Mouse (Mus musculus) MEL (cell line): ENCODE data around the gene Inpp5b. TPM values are rescaled to one million over a fixed set of nuclear protein-coding genes. Genes with fewer than 3 reads are reported as not detected.

ENCODE experiments used
- DNase-seq: peaks from one replicate; pipeline ENCODE4 v3.0.0; 2011; ENCODE audit warnings: low read depth, low spot score
- H3K27ac ChIP-seq: 2 replicates; pipeline ENCODE4 v1.5.1; 2012; ENCODE audit warnings: low read depth, mild to moderate bottlenecking, control low read depth, low read length, moderate library complexity; ENCODE audit not compliant: control insufficient read depth
- H3K27me3 ChIP-seq, 2 experiments: fragments of 150-350 bp in 1 of 2; sonication (generic) in 1 of 2; 2 replicates each; pipeline ENCODE4 v1.6.1; 2012; ENCODE audit warnings: low read length in 2 of 2, mild to moderate bottlenecking in 2 of 2, improper control_type of control experiment in 1 of 2, moderate library complexity in 1 of 2; ENCODE audit not compliant: insufficient read depth in 2 of 2, control insufficient read depth in 1 of 2
- H3K36me3 ChIP-seq, 2 experiments: 2 replicates each; pipeline ENCODE4 v1.6.1; 2012 to 2014; ENCODE audit warnings: low read length in 2 of 2, improper control_type of control experiment in 1 of 2, inconsistent platforms in 1 of 2, mild to moderate bottlenecking in 1 of 2; ENCODE audit not compliant: insufficient read depth in 2 of 2, control insufficient read depth in 1 of 2
- H3K4me1 ChIP-seq, 2 experiments: fragments of 150-350 bp in 1 of 2; sonication (generic) in 1 of 2; 2 replicates each; pipeline ENCODE4 v1.6.1; 2012; ENCODE audit warnings: low read length in 2 of 2, improper control_type of control experiment in 1 of 2, mild to moderate bottlenecking in 1 of 2; ENCODE audit not compliant: insufficient read depth in 2 of 2, control insufficient read depth in 1 of 2
- H3K4me3 ChIP-seq, 2 experiments: fragments of 150-350 bp in 1 of 2; sonication (generic) in 1 of 2; 2 replicates each; pipeline ENCODE4 v1.5.1; 2012; ENCODE audit warnings: low read depth in 2 of 2, low read length in 2 of 2, mild to moderate bottlenecking in 2 of 2, moderate library complexity in 2 of 2, control low read depth in 1 of 2, improper control_type of control experiment in 1 of 2; ENCODE audit not compliant: control insufficient read depth in 1 of 2, insufficient read depth in 1 of 2
- H3K79me2 ChIP-seq: 2 replicates; pipeline ENCODE4 v1.6.1; 2012; ENCODE audit warnings: mild to moderate bottlenecking, low read length, moderate library complexity; ENCODE audit not compliant: control insufficient read depth, poor library complexity, insufficient read depth
- H3K9ac ChIP-seq: 2 replicates; pipeline ENCODE4 v1.6.1; 2012; ENCODE audit warnings: low read depth, mild to moderate bottlenecking, control low read depth, low read length, moderate library complexity; ENCODE audit not compliant: control insufficient read depth, poor library complexity, severe bottlenecking
- H3K9me3 ChIP-seq: fragments of 150-350 bp; sonication (generic); replicated peaks from 2 replicates; pipeline ENCODE4 v1.6.1; 2012; ENCODE audit warnings: mild to moderate bottlenecking, low read length, improper control_type of control experiment, moderate library complexity; ENCODE audit not compliant: insufficient read depth
- BHLHE40 ChIP-seq: IDR thresholded peaks from 2 replicates; pipeline ENCODE4 v1.6.1; 2012; ENCODE audit warnings: low read depth, mild to moderate bottlenecking, inconsistent platforms, low read length, improper control_type of control experiment, borderline replicate concordance
- CHD1 ChIP-seq: IDR thresholded peaks from 2 replicates; pipeline ENCODE4 v1.6.1; 2012; ENCODE audit warnings: low read depth, mild to moderate bottlenecking, inconsistent platforms, low read length, improper control_type of control experiment
- CHD2 ChIP-seq: IDR thresholded peaks from 2 replicates; pipeline ENCODE4 v1.6.1; 2011; ENCODE audit warnings: low read length, improper control_type of control experiment
- E2F4 ChIP-seq: IDR thresholded peaks from 2 replicates; pipeline ENCODE4 v1.6.1; 2011; ENCODE audit warnings: low read depth, low read length, improper control_type of control experiment, borderline replicate concordance
- ELF1 ChIP-seq: IDR thresholded peaks from 2 replicates; pipeline ENCODE4 v1.6.1; 2014; ENCODE audit warnings: low read depth, mild to moderate bottlenecking, inconsistent platforms, low read length, improper control_type of control experiment, moderate library complexity
- EP300 ChIP-seq, 2 experiments: IDR thresholded peaks; 2 replicates each; pipeline ENCODE4 v1.6.1; 2011; ENCODE audit warnings: improper control_type of control experiment in 2 of 2, low read length in 2 of 2, low read depth in 1 of 2, mild to moderate bottlenecking in 1 of 2
- HCFC1 ChIP-seq: IDR thresholded peaks from 2 replicates; pipeline ENCODE4 v1.6.1; 2012; ENCODE audit warnings: low read depth, mild to moderate bottlenecking, inconsistent platforms, low read length, improper control_type of control experiment, moderate library complexity
- JUND ChIP-seq: IDR thresholded peaks from 2 replicates; pipeline ENCODE4 v1.6.1; 2011; ENCODE audit warnings: low read depth, mild to moderate bottlenecking, improper control_type of control experiment, low read length
- KAT2A ChIP-seq: conservative IDR thresholded peaks from 2 replicates; pipeline ENCODE4 v1.6.1; 2012; ENCODE audit warnings: low read depth, low read length, improper control_type of control experiment, inconsistent platforms
- MAX ChIP-seq: IDR thresholded peaks from 2 replicates; pipeline ENCODE4 v1.6.1; 2011; ENCODE audit warnings: low read length, improper control_type of control experiment
- MAZ ChIP-seq: IDR thresholded peaks from 2 replicates; pipeline ENCODE4 v1.6.1; 2012; ENCODE audit warnings: low read depth, mild to moderate bottlenecking, inconsistent platforms, low read length, improper control_type of control experiment
- MEF2A ChIP-seq: IDR thresholded peaks from 2 replicates; pipeline ENCODE4 v1.6.1; 2014; ENCODE audit warnings: low read depth, mild to moderate bottlenecking, inconsistent platforms, low read length, improper control_type of control experiment; ENCODE audit not compliant: poor library complexity, insufficient replicate concordance, severe bottlenecking; ENCODE audit errors: extremely low read depth
- MXI1 ChIP-seq: IDR thresholded peaks from 2 replicates; pipeline ENCODE4 v1.6.1; 2011; ENCODE audit warnings: mild to moderate bottlenecking, low read depth, low read length, improper control_type of control experiment
- MYC ChIP-seq: IDR thresholded peaks from 2 replicates; pipeline ENCODE4 v1.6.1; 2011; ENCODE audit warnings: low read depth, mild to moderate bottlenecking, low read length, improper control_type of control experiment, moderate library complexity
- NELFE ChIP-seq: IDR thresholded peaks from 2 replicates; pipeline ENCODE4 v1.6.1; 2011; ENCODE audit warnings: low read depth, low read length, improper control_type of control experiment
- POLR2A ChIP-seq, 2 experiments: IDR thresholded peaks; 2 replicates each; pipeline ENCODE4 v1.6.1; 2011 to 2012; ENCODE audit warnings: low read length in 2 of 2, mild to moderate bottlenecking in 2 of 2, control low read depth in 1 of 2, improper control_type of control experiment in 1 of 2, low read depth in 1 of 2, moderate library complexity in 1 of 2; ENCODE audit not compliant: control insufficient read depth in 1 of 2, insufficient read depth in 1 of 2, poor library complexity in 1 of 2
- POLR2AphosphoS5 ChIP-seq: IDR thresholded peaks from 2 replicates; pipeline ENCODE4 v1.6.1; 2012; ENCODE audit warnings: low read depth, borderline replicate concordance, mild to moderate bottlenecking, inconsistent platforms, low read length, moderate library complexity, mixed read lengths
- RCOR1 ChIP-seq: IDR thresholded peaks from 2 replicates; pipeline ENCODE4 v1.6.1; 2012; ENCODE audit warnings: low read depth, mild to moderate bottlenecking, inconsistent platforms, low read length, improper control_type of control experiment
- SMC3 ChIP-seq: IDR thresholded peaks from 2 replicates; pipeline ENCODE4 v1.6.1; 2011; ENCODE audit warnings: low read depth, low read length, improper control_type of control experiment
- TCF12 ChIP-seq: IDR thresholded peaks from 2 replicates; pipeline ENCODE4 v1.6.1; 2014; ENCODE audit warnings: low read depth, mild to moderate bottlenecking, inconsistent platforms, low read length, improper control_type of control experiment, moderate library complexity
- USF2 ChIP-seq, 2 experiments: IDR thresholded peaks; 2 replicates each; pipeline ENCODE4 v1.6.1; 2011 to 2012; ENCODE audit warnings: improper control_type of control experiment in 2 of 2, low read length in 2 of 2, borderline replicate concordance in 1 of 2, inconsistent platforms in 1 of 2, low read depth in 1 of 2, mild to moderate bottlenecking in 1 of 2; ENCODE audit not compliant: insufficient read depth in 1 of 2
- ZC3H11A ChIP-seq: IDR thresholded peaks from 2 replicates; pipeline ENCODE4 v1.6.1; 2012; ENCODE audit warnings: low read depth, mild to moderate bottlenecking, inconsistent platforms, low read length, improper control_type of control experiment
- ZMIZ1 ChIP-seq: IDR thresholded peaks from 2 replicates; pipeline ENCODE4 v1.6.1; 2012; ENCODE audit warnings: low read depth, mild to moderate bottlenecking, inconsistent platforms, low read length, improper control_type of control experiment, moderate library complexity
- polyA plus RNA-seq, 2 experiments: library from polyadenylated mRNA; stranded (reverse) in 1 of 2; unstranded in 1 of 2; fragments of >175 nt in 1 of 2; fragments of >200 nt in 1 of 2; gene quantifications; 2 replicates each; pipeline versions ENCODE4 v1.2.1 to v1.2.4; 2012; ENCODE audit warnings: low replicate concordance in 2 of 2, low read depth in 1 of 2; ENCODE audit not compliant: insufficient read length in 2 of 2, insufficient read depth in 1 of 2, missing spikeins in 1 of 2
- total RNA-seq: library from RNA; depleted of rRNA; stranded (reverse); fragments of 300-350 nt; gene quantifications from 2 replicates; pipeline ENCODE4 v1.2.3, GENCODE M21; 2012

Inpp5b gene
- total and polyA plus RNA-seq, 3 experiments = 28.6 to 52.5 TPM; not detected in 1

DNA sequence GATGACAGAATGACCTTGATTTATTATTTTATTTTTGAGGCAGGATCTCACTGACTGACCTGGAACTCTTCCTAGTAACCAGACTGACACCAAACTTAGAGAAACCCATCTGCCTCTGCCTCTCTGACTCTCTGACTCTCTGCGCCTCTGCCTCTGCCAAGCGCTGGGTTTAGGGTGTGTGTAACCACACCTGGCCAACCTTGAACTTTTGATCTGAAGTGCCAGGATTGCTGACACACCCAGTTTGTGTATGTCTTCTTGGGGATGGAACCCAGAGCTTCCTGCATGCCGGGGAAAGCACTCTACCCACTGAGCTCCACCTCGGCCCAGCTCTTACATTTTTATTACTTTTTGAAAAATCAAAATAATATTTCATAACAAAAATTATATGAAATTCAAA, 77.2 kb downstream of the Inpp5b start:
- TF ChIP-seq MXI1 = no peak
- TF ChIP-seq POLR2AphosphoS5 = no peak
- TF ChIP-seq CHD1 = no peak
- TF ChIP-seq TCF12 = no peak
- no peak for TF ChIP-seq CHD2
- TF ChIP-seq MAX = no peak
- TF ChIP-seq NELFE = no peak
- TF ChIP-seq MEF2A = no peak
- no peak for TF ChIP-seq BHLHE40
- no peak for DNase-seq
- H3K4me3 ChIP-seq = no peak overlapping the region
- H3K9me3 ChIP-seq = no peaks in the 10 kb centered on the region
- H3K36me3 ChIP-seq = peaks cover 2 to 4% of the 10 kb centered on the region in 2 experiments
- no peaks in the 10 kb centered on the region for H3K27me3 ChIP-seq
- no peak overlapping the region for H3K9ac ChIP-seq
- H3K27ac ChIP-seq = no peak overlapping the region
- H3K4me1 ChIP-seq = peaks cover 0 to 3% of the 10 kb centered on the region in 2 experiments; a peak in 1 of 4 replicates
- peaks cover 24% of the 10 kb centered on the region for H3K79me2 ChIP-seq

DNA sequence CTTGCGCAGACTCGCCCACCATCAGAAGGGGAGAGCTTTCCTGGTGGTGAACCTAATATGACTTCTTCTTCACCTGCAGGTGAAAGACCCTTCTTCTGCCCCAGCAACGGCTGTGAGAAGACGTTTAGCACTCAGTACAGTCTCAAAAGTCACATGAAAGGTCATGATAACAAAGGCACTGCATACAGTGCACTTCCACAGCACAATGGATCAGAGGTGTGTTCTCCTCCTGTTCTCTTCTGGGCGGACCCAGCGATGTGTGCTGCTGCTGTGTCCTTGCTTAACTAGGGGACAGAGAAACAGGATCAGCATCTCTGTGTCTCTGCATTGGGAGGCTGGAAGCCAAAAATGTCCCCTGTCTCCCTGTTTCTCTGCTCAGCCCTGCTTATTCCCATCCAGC, 83.3 kb downstream of the Inpp5b start:
- Histone ChIP-seq H3K4me3 (no peak overlapping the region), H3K9ac (no peak overlapping the region), H3K27me3 (no peaks in the 10 kb centered on the region), H3K36me3 (peaks cover 0 to 9% of the 10 kb centered on the region in 2 experiments; a peak in 2 of 4 replicates), H3K27ac (no peak overlapping the region), H3K9me3 (no peaks in the 10 kb centered on the region), H3K79me2 (no peaks in the 10 kb centered on the region), H3K4me1 (no peaks in the 10 kb centered on the region)
- no peak for DNase-seq
- no peak for TF ChIP-seq TCF12
- no peak for TF ChIP-seq EP300 (IDR thresholded peaks at IDR 0.05; ENCODE audit: low read depth in 1 of 2, low read length in 2 of 2)
- TF ChIP-seq HCFC1 = no peak
- TF ChIP-seq MAX = no peak
- no peak for TF ChIP-seq POLR2A (IDR thresholded peaks at IDR 0.05; ENCODE audit: control insufficient read depth in 1 of 2, insufficient read depth in 1 of 2, low read depth in 1 of 2, low read length in 2 of 2, poor library complexity in 1 of 2)
- TF ChIP-seq RCOR1 = no peak
- TF ChIP-seq USF2 (IDR thresholded peaks at IDR 0.05; ENCODE audit: borderline replicate concordance in 1 of 2, insufficient read depth in 1 of 2, low read depth in 1 of 2, low read length in 2 of 2) = no peak
- TF ChIP-seq JUND = no peak
- no peak for TF ChIP-seq MAZ
- TF ChIP-seq KAT2A = no peak
- no peak for TF ChIP-seq E2F4
- no peak for TF ChIP-seq ELF1
- TF ChIP-seq ZMIZ1 = no peak
- TF ChIP-seq SMC3 = no peak
- TF ChIP-seq CHD2 = no peak
- TF ChIP-seq MYC = no peak
- no peak for TF ChIP-seq ZC3H11A
- no peak for TF ChIP-seq MEF2A
- TF ChIP-seq POLR2AphosphoS5 = no peak
